Mouse (Mus musculus) midbrain, embryonic 10.5 days (tissue): ENCODE data around the gene Calhm2. TPM values are rescaled to one million over a fixed set of nuclear protein-coding genes. Genes with fewer than 3 reads are reported as not detected.
A peak's percentile ranks its signal among the peaks of the same experiment; 100 is the strongest.

ENCODE experiments used
- DNase-seq: peaks from one replicate; pipeline ENCODE4 v3.0.0-alpha.2; 2017; ENCODE audit warnings: low spot score
- H3K27ac ChIP-seq: fragments of 300-500 bp; sonication (generic); replicated peaks from 2 replicates; pipeline ENCODE4 v1.5.1; 2016; ENCODE audit warnings: mild to moderate bottlenecking
- H3K27me3 ChIP-seq: fragments of 300-500 bp; sonication (generic); 2 replicates; pipeline ENCODE4 v1.6.1; 2016; ENCODE audit warnings: low read depth, mild to moderate bottlenecking; ENCODE audit not compliant: poor library complexity, severe bottlenecking
- H3K36me3 ChIP-seq: fragments of 300-500 bp; sonication (generic); 2 replicates; pipeline ENCODE4 v1.6.1; 2016; ENCODE audit warnings: mild to moderate bottlenecking, moderate library complexity
- H3K4me1 ChIP-seq: fragments of 300-500 bp; sonication (generic); 2 replicates; pipeline ENCODE4 v1.6.1; 2016
- H3K4me3 ChIP-seq: fragments of 300-500 bp; sonication (generic); 2 replicates; pipeline ENCODE4 v1.5.1; 2016; ENCODE audit warnings: mild to moderate bottlenecking, moderate library complexity
- H3K9me3 ChIP-seq: fragments of 300-500 bp; sonication (generic); replicated peaks from 2 replicates; pipeline ENCODE4 v1.6.1; 2016; ENCODE audit warnings: mild to moderate bottlenecking
- WGBS: fragments of 180-500 bp; shearing (Covaris S2); methylation state at CpG from one replicate; pipeline ENCODE4 v1.1.7; 2016; 5-methylcytosine and 5-hydroxymethylcytosine counted together
- polyA plus RNA-seq: library from polyadenylated mRNA; unstranded; fragments of >200 nt; fragmentation: Nextera tagmentation; extraction: Ambion mirVana; gene quantifications from 2 replicates; pipeline ENCODE4 v1.2.1, GENCODE M21; 2016

The Calhm2 gene
- polyA plus RNA-seq, 1 experiment from 2014 or later, result 1.8 TPM

GRCm38 (mm10) chr19:47104641-47105271 lies 33.3 kb downstream of the Calhm2 start:
- no peak for DNase-seq
- no peaks in the 10 kb centered on the region for H3K27me3 ChIP-seq

GRCm38 (mm10) chr19:47101080-47101479 lies 37.0 kb downstream of the Calhm2 start:
- Histone ChIP-seq H3K9me3 (no peaks in the 10 kb centered on the region), H3K4me3 (no peak overlapping the region), H3K36me3 (peaks cover 100% of the 10 kb centered on the region), H3K4me1 (no peaks in the 10 kb centered on the region), H3K27me3 (no peaks in the 10 kb centered on the region), H3K27ac (no peak overlapping the region)
- no peak for DNase-seq
- 96% methylated on average over 5 of the region's 5 CpGs for WGBS

More at GRCm38 (mm10) chr19:47104641-47105271, 33.3 kb downstream of the Calhm2 start:
- no peaks in the 10 kb centered on the region for H3K9me3 ChIP-seq
- no peaks in the 10 kb centered on the region for H3K4me1 ChIP-seq
- H3K4me3 ChIP-seq, result no peak overlapping the region
- H3K27ac ChIP-seq, result no peak overlapping the region
- H3K36me3 ChIP-seq, result peaks cover 100% of the 10 kb centered on the region
- WGBS, result 94% methylated on average over 9 of the region's 9 CpGs

GRCm38 (mm10) chr19:47090550-47091156 lies 47.4 kb downstream of the Calhm2 start, which contains the start of the genes Usmg5 and Pdcd11:
Usmg5 (minus strand) TSS chr19:47090647.
Pdcd11 (plus strand) TSS chr19:47090768.
- Histone ChIP-seq H3K4me1 (peaks cover 23% of the 10 kb centered on the region), H3K36me3 (peaks cover 56% of the 10 kb centered on the region), H3K4me3 (peak within 1 kb of the TSS; percentile 96), H3K9me3 (no peaks in the 10 kb centered on the region), H3K27ac (peak within 1 kb of the TSS; percentile 90), H3K27me3 (no peaks in the 10 kb centered on the region)
- under 1% methylated on average over 56 of the region's 56 CpGs for WGBS
- DNase-seq, result peak; percentile 95

GRCm38 (mm10) chr19:47089718-47090525 lies 48.2 kb downstream of the Calhm2 start:
- Histone ChIP-seq H3K36me3 (peaks cover 56% of the 10 kb centered on the region), H3K27ac (peak overlapping the region; percentile 90), H3K9me3 (no peaks in the 10 kb centered on the region), H3K4me1 (peaks cover 23% of the 10 kb centered on the region), H3K4me3 (peak overlapping the region; percentile 96), H3K27me3 (no peaks in the 10 kb centered on the region)
- 4% methylated on average over 36 of the region's 36 CpGs for WGBS
- no peak for DNase-seq

- 92% methylated on average over 3 of the region's 3 CpGs for WGBS
- no peak for DNase-seq
- Histone ChIP-seq H3K4me3 (no peak overlapping the region), H3K36me3 (peaks cover 56% of the 10 kb centered on the region), H3K4me1 (peaks cover 23% of the 10 kb centered on the region), H3K9me3 (no peaks in the 10 kb centered on the region), H3K27ac (no peak overlapping the region), H3K27me3 (no peaks in the 10 kb centered on the region)
Measured at GRCm38 (mm10) chr19:47088226-47088625, 49.9 kb downstream of the Calhm2 start.

- H3K27ac ChIP-seq, result peak overlapping the region; percentile 94
- H3K4me3 ChIP-seq, result peak overlapping the region; percentile 100
- no peaks in the 10 kb centered on the region for H3K27me3 ChIP-seq
- H3K36me3 ChIP-seq, result peaks cover 26% of the 10 kb centered on the region
- WGBS, result under 1% methylated on average over 66 of the region's 72 CpGs
- DNase-seq, result peak; percentile 87
- peaks cover 12% of the 10 kb centered on the region for H3K4me1 ChIP-seq
- H3K9me3 ChIP-seq, result no peaks in the 10 kb centered on the region
Measured at GRCm38 (mm10) chr19:47067924-47068611, 70.0 kb downstream of the Calhm2 start.

- no peaks in the 10 kb centered on the region for H3K27me3 ChIP-seq
- peak; percentile 98 for DNase-seq
- peaks cover 12% of the 10 kb centered on the region for H3K4me1 ChIP-seq
- H3K36me3 ChIP-seq, result peaks cover 18% of the 10 kb centered on the region
- WGBS, result 11% methylated on average over 49 of the region's 49 CpGs
- peak within 1 kb of the TSS; percentile 94 for H3K27ac ChIP-seq
- H3K9me3 ChIP-seq, result no peaks in the 10 kb centered on the region
- H3K4me3 ChIP-seq, result peak within 1 kb of the TSS; percentile 100
Measured at GRCm38 (mm10) chr19:47067096-47067882, 70.8 kb downstream of the Calhm2 start, which contains the start of gene Taf5. Taf5 (plus strand) TSS chr19:47067746.

GRCm38 (mm10) chr19:47065860-47066259 lies 72.2 kb downstream of the Calhm2 start:
- no peaks in the 10 kb centered on the region for H3K9me3 ChIP-seq
- DNase-seq, result no peak
- no peak overlapping the region for H3K4me3 ChIP-seq
- peaks cover 12% of the 10 kb centered on the region for H3K4me1 ChIP-seq
- WGBS, result 90% methylated on average over 3 of the region's 3 CpGs
- peaks cover 4% of the 10 kb centered on the region for H3K36me3 ChIP-seq
- H3K27me3 ChIP-seq, result no peaks in the 10 kb centered on the region
- no peak overlapping the region for H3K27ac ChIP-seq

- WGBS, result 63% methylated on average over 1 of the region's 1 CpGs
- Histone ChIP-seq H3K4me3 (no peak overlapping the region), H3K9me3 (no peaks in the 10 kb centered on the region), H3K27ac (no peak overlapping the region), H3K27me3 (no peaks in the 10 kb centered on the region), H3K4me1 (no peaks in the 10 kb centered on the region), H3K36me3 (no peaks in the 10 kb centered on the region)
- no peak for DNase-seq
Measured at GRCm38 (mm10) chr19:47057684-47058083, 80.4 kb downstream of the Calhm2 start.
